Mouse (Mus musculus): Measurements from ENCODE around the gene Atg2a. TPM values are rescaled to one million over a fixed set of nuclear protein-coding genes. Genes with fewer than 3 reads are reported as not detected.

Gene Atg2a
- polyA plus RNA-seq, 1 experiment from 2014 or later, result 4.8 TPM

GRCm38 (mm10) chr19:6296551-6297210 is 55.2 kb downstream of the Atg2a start:
- no peaks in the 10 kb centered on the region for H3K9me3 ChIP-seq (ENCODE audit: control insufficient read depth, low read length)
- H3K4me2 ChIP-seq (replicated peaks; ENCODE audit: low read depth), result no peak overlapping the region
- 78% methylated on average over 5 of the region's 5 CpGs for WGBS
- TF ChIP-seq CTCF (IDR thresholded peaks at IDR 0.05; ENCODE audit: low read depth) (no peak), EP300 (optimal IDR thresholded peaks at IDR 0.05) (no peak)
- DNase-seq (ENCODE audit: low spot score) (no peak), ATAC-seq (ENCODE audit: low FRiP score, low TSS enrichment) (no peak)
- no peaks in the 10 kb centered on the region for H3K27me3 ChIP-seq (ENCODE audit: control insufficient read depth, insufficient read depth, low read length)
- H3K4me3 ChIP-seq (ENCODE audit: low read depth, low read length), result no peak overlapping the region
- H3K4me1 ChIP-seq (replicated peaks; ENCODE audit: control insufficient read depth, insufficient read depth), result no peaks in the 10 kb centered on the region
- 0 out of 2 replicates have a peak overlapping the region, but pooled peaks have one; percentile 1 for H3K27ac ChIP-seq (replicated peaks)
- H3K36me3 ChIP-seq (ENCODE audit: control insufficient read depth, insufficient read depth, low read length), result peaks cover 31% of the 10 kb centered on the region
- H3K9ac ChIP-seq (ENCODE audit: low read length), result no peak overlapping the region

GRCm38 (mm10) chr19:6297641-6298040 is 56.2 kb downstream of the Atg2a start:
- Histone ChIP-seq H3K4me1 (replicated peaks; ENCODE audit: control insufficient read depth, insufficient read depth) (no peaks in the 10 kb centered on the region), H3K27ac (replicated peaks) (peak overlapping the region; percentile 67), H3K9ac (ENCODE audit: low read length) (no peak overlapping the region), H3K36me3 (ENCODE audit: control insufficient read depth, insufficient read depth, low read length) (peaks cover 31% of the 10 kb centered on the region), H3K4me3 (ENCODE audit: low read depth, low read length) (no peak overlapping the region), H3K27me3 (ENCODE audit: control insufficient read depth, insufficient read depth, low read length) (no peaks in the 10 kb centered on the region), H3K9me3 (ENCODE audit: control insufficient read depth, low read length) (no peaks in the 10 kb centered on the region), H3K4me2 (replicated peaks; ENCODE audit: low read depth) (no peak overlapping the region)
- peak; percentile 80 for ATAC-seq (ENCODE audit: low FRiP score, low TSS enrichment)
- DNase-seq (ENCODE audit: low spot score), result no peak
- TF ChIP-seq CTCF (IDR thresholded peaks at IDR 0.05; ENCODE audit: low read depth), result no peak
- TF ChIP-seq EP300 (optimal IDR thresholded peaks at IDR 0.05), result no peak
- 68% methylated on average over 9 of the region's 9 CpGs for WGBS

- Histone ChIP-seq H3K27me3 (ENCODE audit: control insufficient read depth, insufficient read depth, low read length) (no peaks in the 10 kb centered on the region), H3K4me1 (replicated peaks; ENCODE audit: control insufficient read depth, insufficient read depth) (no peaks in the 10 kb centered on the region), H3K4me3 (ENCODE audit: low read depth, low read length) (no peak overlapping the region), H3K36me3 (ENCODE audit: control insufficient read depth, insufficient read depth, low read length) (peaks cover 31% of the 10 kb centered on the region), H3K4me2 (replicated peaks; ENCODE audit: low read depth) (no peak overlapping the region), H3K9me3 (ENCODE audit: control insufficient read depth, low read length) (no peaks in the 10 kb centered on the region), H3K27ac (replicated peaks) (peak overlapping the region; percentile 25), H3K9ac (ENCODE audit: low read length) (no peak overlapping the region)
- TF ChIP-seq EP300 (optimal IDR thresholded peaks at IDR 0.05), result no peak
- no peak for TF ChIP-seq CTCF (IDR thresholded peaks at IDR 0.05; ENCODE audit: low read depth)
- DNase-seq (ENCODE audit: low spot score) (no peak), ATAC-seq (ENCODE audit: low FRiP score, low TSS enrichment) (no peak)
- WGBS, result 76% methylated on average over 4 of the region's 4 CpGs
Measured at GRCm38 (mm10) chr19:6299003-6299402, 57.5 kb downstream of the Atg2a start.

- 67% methylated on average over 7 of the region's 7 CpGs for WGBS
- no peak overlapping the region for H3K4me2 ChIP-seq (replicated peaks; ENCODE audit: low read depth)
- peaks cover 28% of the 10 kb centered on the region for H3K36me3 ChIP-seq (ENCODE audit: control insufficient read depth, insufficient read depth, low read length)
- no peak overlapping the region for H3K9ac ChIP-seq (ENCODE audit: low read length)
- no peak overlapping the region for H3K4me3 ChIP-seq (ENCODE audit: low read depth, low read length)
- peak; percentile 8; the same call in 1 of the 2 replicates for ATAC-seq (ENCODE audit: low FRiP score, low TSS enrichment)
- no peaks in the 10 kb centered on the region for H3K4me1 ChIP-seq (replicated peaks; ENCODE audit: control insufficient read depth, insufficient read depth)
- peak overlapping the region; percentile 25; the same call in 1 of the 2 replicates for H3K27ac ChIP-seq (replicated peaks)
- TF ChIP-seq CTCF (IDR thresholded peaks at IDR 0.05; ENCODE audit: low read depth) (no peak), EP300 (optimal IDR thresholded peaks at IDR 0.05) (no peak)
- H3K9me3 ChIP-seq (ENCODE audit: control insufficient read depth, low read length), result no peaks in the 10 kb centered on the region
- no peak for DNase-seq (ENCODE audit: low spot score)
- no peaks in the 10 kb centered on the region for H3K27me3 ChIP-seq (ENCODE audit: control insufficient read depth, insufficient read depth, low read length)
Measured at GRCm38 (mm10) chr19:6299450-6300267, 58.2 kb downstream of the Atg2a start.

- no peaks in the 10 kb centered on the region for H3K9me3 ChIP-seq (ENCODE audit: control insufficient read depth, low read length)
- H3K9ac ChIP-seq (ENCODE audit: low read length), result no peak overlapping the region
- H3K4me2 ChIP-seq (replicated peaks; ENCODE audit: low read depth), result no peak overlapping the region
- TF ChIP-seq EP300 (optimal IDR thresholded peaks at IDR 0.05) (no peak), CTCF (IDR thresholded peaks at IDR 0.05; ENCODE audit: low read depth) (no peak)
- no peaks in the 10 kb centered on the region for H3K27me3 ChIP-seq (ENCODE audit: control insufficient read depth, insufficient read depth, low read length)
- H3K36me3 ChIP-seq (ENCODE audit: control insufficient read depth, insufficient read depth, low read length), result peaks cover 22% of the 10 kb centered on the region
- H3K4me3 ChIP-seq (ENCODE audit: low read depth, low read length), result no peak overlapping the region
- 35% methylated on average over 7 of the region's 7 CpGs for WGBS
- DNase-seq (ENCODE audit: low spot score) (no peak), ATAC-seq (ENCODE audit: low FRiP score, low TSS enrichment) (no peak)
- no peaks in the 10 kb centered on the region for H3K4me1 ChIP-seq (replicated peaks; ENCODE audit: control insufficient read depth, insufficient read depth)
- H3K27ac ChIP-seq (replicated peaks), result 0 out of 2 replicates have a peak overlapping the region, but pooled peaks have one; percentile 24
Measured at GRCm38 (mm10) chr19:6300402-6300841, 59.0 kb downstream of the Atg2a start.

- Histone ChIP-seq H3K27ac (replicated peaks) (no peak overlapping the region), H3K4me2 (replicated peaks; ENCODE audit: low read depth) (no peak overlapping the region), H3K9ac (ENCODE audit: low read length) (no peak overlapping the region), H3K36me3 (ENCODE audit: control insufficient read depth, insufficient read depth, low read length) (peaks cover 13% of the 10 kb centered on the region), H3K27me3 (ENCODE audit: control insufficient read depth, insufficient read depth, low read length) (no peaks in the 10 kb centered on the region), H3K4me1 (replicated peaks; ENCODE audit: control insufficient read depth, insufficient read depth) (no peaks in the 10 kb centered on the region), H3K4me3 (ENCODE audit: low read depth, low read length) (no peak overlapping the region), H3K9me3 (ENCODE audit: control insufficient read depth, low read length) (no peaks in the 10 kb centered on the region)
- DNase-seq (ENCODE audit: low spot score) (no peak), ATAC-seq (ENCODE audit: low FRiP score, low TSS enrichment) (no peak)
- TF ChIP-seq CTCF (IDR thresholded peaks at IDR 0.05; ENCODE audit: low read depth) (no peak), EP300 (optimal IDR thresholded peaks at IDR 0.05) (no peak)
- 87% methylated on average over 5 of the region's 5 CpGs for WGBS
Measured at GRCm38 (mm10) chr19:6302114-6302513, 60.6 kb downstream of the Atg2a start.

All from stomach, postnatal 0 days (tissue).